Mouse (Mus musculus): Measurements from ENCODE around the gene Kif26b.

Kif26b gene

DNA sequence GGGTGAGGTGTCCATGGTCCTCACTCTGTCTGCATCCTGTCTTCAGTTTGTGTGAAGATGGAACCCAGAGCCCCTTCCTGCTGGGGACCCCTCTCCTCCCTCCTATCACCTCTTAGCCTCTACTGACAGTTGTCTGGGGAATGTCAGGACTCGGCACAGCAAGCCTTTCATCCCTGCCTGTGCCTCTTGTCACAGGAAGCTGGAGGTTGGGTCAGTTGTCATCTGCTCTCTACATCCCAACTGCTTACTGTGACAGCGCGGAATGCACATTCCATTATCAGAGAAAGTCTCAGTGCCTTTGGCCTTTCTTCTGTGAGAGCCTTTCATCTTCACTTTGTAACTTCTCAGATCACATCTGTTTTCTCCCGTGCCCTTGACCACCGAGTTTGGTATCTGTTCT lies 132.6 kb downstream of the Kif26b start:
- no peak for DNase-seq (ENCODE audit: low spot score in 2 of 2)

DNA sequence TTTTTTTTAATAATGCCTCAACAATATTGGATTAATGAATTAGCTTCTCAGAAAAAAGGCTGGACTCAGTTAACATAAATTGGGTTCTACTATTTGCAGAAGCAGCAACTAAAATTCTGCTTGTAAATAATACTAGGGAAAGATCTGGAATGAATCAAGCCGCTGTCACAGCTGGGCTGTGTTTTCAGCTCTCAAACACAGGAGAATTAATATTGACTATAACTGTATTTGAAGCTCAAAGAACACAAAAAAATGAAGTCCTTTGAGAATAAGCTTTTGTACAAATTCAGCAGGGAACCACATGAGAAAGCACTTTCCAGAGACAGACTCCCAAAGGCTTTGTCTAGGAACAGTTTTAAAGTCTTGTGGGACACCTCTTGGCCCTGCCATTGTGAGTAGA lies 134.6 kb downstream of the Kif26b start:
- no peak for DNase-seq (ENCODE audit: low spot score in 2 of 2)

DNA sequence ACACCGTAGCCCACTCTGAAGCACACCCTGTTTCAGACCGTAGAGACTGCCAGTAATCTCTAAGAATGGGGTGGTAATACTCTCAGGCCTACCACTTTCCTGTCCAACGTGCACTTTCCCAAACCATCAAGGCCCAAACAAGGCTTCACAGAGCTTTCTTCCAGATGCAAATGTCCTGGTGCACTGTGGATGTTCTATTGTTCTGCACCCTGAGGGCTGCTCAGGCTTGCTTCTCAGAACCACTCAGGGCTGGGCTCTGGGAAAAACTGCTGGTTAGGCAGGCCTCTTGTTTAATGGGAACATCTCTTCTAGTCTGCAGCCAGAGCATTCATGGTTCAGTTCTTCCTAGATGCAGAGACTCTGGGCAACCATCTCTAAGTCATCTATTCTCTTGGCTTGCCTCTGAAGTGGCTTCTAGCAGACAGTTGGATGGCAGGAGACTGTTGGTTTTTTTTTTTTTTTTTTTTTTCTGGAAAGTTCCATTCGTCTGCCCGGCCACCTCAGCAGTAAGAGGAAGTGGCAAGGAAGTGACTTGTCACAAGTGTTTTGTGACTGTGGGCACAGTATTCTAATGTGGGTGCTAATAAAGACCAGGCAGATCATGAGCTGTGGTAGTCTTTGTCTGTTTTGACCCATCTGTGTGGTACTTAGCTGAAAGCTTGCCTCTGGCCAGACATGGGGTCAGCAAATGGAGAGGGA lies 135.5 kb downstream of the Kif26b start:
- DNase-seq (ENCODE audit: low spot score in 2 of 2): no peak

DNA sequence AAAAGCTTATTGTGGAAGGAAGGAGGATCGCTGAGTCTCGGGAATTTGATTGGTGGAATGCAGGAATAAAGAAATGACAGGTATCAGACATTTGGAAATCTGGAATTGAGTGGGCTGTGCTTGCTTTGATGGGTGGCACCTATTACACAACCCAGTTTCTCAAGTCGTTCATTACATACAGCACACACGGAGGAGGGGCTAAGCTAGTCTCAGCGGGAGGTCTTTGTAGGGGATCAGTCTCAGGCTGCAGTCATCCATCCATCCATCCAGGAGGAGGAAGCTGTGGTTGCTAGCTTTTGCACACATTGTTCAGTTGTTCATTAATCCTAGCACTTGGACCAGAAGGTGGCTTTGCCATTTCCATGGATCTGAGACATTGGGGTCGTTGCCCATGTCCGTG lies 137.6 kb downstream of the Kif26b start:
- DNase-seq (ENCODE audit: low spot score in 2 of 2): no peak

DNA sequence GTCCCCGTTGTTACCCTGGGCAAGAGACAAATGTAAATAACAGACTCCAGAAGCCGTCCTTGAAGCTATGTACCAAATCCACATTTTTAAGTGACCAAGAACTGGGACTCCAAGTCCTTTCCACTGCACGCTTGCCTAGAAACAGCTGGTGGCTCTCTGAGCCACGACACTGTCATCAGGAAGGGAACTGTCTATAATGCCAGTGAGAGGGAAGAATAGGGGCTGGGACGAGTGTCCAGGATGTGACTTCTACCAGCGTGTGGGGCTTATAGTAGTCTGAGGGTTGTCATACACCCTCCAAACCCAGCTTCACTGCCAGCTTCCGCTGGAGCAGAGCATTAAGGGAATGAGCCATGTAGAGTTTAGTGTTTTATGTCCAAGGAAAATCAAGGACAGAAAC lies 138.9 kb downstream of the Kif26b start:
- no peak for DNase-seq (ENCODE audit: low spot score in 2 of 2)

DNA sequence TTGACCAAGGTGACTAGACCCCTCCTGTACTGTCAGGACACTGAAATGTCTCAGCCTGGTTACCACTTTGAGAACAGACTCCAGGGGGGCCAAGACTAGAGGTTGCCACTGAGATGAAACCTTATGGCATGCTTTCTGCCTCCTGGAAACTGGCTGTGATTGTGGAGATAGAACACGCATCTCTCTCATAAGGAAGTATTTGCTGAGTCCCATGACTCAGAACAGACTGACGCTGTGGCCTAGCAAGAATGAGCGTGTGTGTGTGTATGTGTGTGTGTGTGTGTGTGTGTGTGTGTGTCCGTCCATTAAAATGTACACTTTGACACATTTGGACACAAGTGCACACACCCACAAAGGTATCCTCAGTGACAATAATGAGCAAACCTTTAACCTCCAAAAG lies 140.0 kb downstream of the Kif26b start:
- no peak for DNase-seq (ENCODE audit: low spot score in 2 of 2)

DNA sequence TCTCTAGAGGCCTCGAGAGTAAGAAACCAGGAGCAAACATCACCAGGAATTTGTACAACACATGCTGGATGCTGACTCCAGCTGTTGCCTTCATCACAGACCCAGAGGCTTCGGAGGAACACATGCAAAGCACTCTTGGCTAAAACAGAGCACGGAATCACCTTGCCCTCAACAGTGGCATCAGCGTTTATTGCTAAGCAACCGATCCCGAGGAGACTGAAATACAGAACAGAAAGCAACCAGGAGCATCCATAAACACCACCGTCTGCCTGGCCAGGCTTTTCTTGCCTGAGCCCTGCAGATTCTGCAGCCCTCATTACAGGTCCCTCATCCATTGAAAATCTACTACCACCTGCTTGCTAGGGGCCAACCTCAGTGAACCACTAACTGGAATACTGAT lies 144.1 kb downstream of the Kif26b start:
- no peak for DNase-seq (ENCODE audit: low spot score in 2 of 2)

DNA sequence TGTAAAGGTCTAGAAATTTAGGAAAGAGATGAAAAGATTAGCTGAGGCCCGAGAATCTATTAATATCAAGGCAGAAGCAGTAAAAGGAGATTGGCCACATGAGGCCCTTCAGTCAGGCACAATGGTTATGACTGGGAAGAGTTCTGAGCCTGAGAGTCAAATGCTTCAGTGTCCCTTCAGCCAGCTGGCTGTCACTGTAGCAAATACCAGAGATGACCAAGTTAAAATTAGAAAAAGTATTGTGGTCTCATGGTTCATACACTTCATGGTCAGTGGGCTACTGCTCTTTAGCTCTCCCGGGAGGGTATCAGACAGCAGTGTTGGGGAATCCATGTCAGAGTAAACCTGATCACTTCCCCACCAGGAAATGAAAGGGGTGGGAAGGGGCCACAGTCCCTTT lies 144.6 kb downstream of the Kif26b start:
- DNase-seq (ENCODE audit: low spot score in 2 of 2): peak; percentile 6 to 13

DNA sequence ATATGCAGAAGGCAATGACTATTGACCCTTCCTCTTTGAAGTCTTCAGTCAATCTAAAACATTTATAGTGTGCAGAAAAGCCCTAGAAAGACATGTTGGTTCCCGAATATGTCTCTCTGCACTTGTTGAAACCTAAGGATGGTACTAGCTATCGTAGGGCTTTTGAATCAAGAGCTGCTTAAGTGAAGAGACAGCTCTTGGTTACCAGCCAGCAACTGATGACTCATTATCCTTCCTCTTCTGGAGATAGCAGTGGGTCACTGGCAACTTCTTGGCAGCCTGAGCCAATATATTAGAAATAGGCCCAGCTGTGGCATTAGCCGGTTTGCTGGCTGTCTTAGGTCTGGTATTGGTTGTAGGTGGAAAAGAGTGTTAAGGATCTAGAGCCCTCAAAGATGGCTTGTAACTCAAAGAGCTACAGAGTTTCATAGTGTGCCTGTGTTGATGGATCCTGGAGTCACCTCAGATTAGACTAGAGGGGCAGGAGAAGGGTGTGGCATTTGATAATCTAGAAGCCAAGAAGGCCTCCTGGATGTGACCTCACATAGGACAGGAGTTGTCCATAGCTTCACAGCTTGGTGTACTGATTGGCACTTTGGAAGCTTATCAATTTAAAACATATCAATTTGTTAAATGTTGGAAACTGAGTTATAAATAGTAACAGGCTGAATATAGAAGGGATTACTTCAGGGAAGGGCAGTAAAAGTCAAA lies 146.8 kb downstream of the Kif26b start:
- DNase-seq (ENCODE audit: low spot score in 2 of 2): peak; percentile 7

DNA sequence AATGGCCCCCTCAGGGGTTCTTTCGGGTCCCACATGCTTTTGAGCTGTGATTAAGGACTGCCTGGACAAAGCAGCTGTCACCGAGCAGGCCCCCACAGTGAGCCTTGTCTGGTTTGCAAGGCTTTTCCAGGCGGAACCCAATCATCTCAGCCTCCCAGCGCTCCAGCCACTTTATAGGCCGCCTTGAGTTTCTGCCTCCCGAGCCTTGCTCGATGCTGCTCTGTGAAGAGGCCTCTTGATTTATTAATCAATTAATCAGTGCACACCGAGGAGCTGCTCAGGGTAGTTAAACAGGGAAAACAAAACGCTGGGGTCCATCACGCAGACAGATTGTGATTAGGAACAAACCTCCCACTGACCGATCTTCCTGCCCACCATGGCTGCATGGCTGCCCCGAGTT lies 148.2 kb downstream of the Kif26b start:
- no peak for DNase-seq (ENCODE audit: low spot score in 2 of 2)

DNA sequence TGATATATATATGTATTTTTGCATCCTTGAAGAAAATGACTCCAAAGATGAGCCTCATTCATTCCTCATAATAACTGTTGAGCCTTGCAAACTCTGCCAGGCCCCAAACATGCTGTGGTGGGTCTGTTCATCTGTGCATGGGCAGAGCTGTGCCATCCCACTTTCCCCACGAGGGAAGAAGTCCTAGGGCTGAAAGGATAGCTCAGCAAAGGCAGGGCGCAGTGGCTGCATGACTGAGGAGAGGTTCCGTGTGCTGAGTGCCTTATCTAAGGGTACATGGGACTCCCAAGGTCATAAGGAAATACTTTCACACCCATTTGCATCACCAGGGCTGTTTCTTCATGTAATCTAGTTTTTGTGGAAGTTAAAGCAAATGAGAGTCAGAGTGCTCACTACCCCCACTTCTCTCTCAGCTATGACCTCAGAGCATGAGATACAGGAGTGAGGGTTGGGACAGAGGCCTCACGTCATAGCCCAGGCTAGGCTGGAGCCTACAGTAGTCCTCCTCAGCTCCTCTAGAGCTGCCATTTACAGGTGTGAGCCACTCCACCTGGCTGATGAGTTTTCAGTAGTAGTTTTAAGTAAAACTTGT lies 148.8 kb downstream of the Kif26b start:
- no peak for DNase-seq (ENCODE audit: low spot score in 2 of 2)

DNA sequence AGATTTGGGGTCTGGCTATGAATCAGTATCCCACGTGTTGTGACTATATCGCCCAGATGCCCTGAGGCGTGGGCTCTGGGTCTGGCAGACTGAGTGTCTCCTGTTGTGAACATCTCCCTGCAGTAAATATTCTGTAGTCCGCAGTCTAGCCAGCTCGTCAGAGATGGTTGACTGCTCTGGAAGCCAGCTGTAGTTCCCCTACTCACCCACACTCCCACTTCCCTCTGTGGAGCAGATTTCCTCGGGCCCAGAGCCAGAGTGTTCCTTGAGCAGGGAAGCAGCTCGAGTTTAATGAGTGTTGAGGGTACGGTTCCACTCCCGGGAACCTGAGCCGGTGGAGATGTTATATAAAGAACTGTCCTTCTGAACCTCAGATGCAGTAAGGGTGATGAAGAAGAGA lies 154.7 kb downstream of the Kif26b start:
- DNase-seq (ENCODE audit: low spot score in 2 of 2): no peak

DNA sequence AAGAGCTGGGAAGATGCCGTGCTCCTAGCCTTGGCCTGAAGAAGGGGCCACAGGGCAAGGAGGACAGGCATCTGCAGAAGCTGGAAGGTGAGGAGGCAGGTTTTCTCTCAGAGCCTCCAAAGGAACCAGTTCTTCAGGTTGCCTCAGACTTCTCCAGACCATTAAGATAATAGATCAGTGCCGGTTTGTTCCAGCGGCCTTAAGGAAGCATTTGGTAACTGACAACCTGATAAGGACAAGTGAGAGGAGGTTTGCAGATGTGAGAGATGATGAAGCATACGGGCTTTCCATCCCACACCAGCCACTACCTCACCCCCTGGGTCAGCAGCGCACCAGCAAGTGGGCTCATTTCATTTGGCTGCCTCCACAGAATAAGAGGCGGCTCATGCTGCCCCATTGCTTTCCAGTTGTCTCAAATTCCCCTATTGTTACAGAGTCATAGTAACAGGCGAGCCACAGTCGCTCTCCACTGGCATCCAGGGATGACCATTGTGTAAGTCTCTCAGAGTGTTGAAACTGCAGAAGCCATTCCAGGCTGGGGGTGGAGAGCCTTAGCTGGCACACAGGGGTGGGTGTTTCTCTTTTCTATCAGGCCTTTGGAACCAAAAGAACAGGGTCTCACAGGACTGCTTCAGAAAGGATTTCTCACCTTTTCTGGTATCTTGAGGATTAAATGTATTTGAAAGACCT lies 156.2 kb downstream of the Kif26b start:
- DNase-seq (ENCODE audit: low spot score in 2 of 2): no peak

DNA sequence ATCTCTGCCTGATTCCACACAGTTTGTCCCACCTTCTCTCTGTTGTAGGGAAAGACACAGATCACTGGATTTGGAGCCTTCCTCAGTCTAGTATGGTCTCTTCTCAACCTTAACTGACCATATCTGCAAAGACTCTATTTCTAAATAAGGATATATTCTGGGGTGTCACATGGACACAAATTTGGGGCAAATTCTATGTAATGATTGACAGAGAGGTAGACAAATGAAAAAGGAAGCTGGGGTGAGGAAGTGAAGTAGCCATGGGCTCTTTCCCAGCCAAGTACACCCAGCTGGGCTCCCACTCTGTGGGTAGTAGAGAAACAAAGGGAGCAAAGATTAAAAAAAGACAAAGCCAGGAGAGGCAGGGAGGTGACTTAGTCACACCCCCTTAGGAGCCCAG lies 158.0 kb downstream of the Kif26b start:
- no peak for DNase-seq (ENCODE audit: low spot score in 2 of 2)

DNA sequence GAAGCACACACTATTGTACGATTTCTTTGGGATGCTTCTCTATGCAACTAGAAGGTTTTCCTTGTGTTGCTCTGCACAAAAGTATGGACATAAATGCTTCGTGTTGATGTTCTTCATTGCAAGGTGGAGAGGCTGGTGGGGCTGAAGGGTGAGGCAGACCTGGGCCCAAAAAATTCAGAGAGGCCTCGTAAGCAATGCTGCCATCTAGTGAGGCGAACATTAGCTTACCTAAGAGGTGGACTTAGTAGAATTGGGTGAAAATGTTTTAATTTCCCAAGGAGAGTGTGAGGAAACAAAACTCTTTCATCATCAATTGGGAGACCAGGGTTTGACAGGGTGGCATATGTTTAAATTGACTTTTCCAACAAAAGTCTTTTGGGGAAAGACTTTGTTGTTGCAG lies 160.6 kb downstream of the Kif26b start:
- DNase-seq (ENCODE audit: low spot score in 2 of 2): no peak

DNA sequence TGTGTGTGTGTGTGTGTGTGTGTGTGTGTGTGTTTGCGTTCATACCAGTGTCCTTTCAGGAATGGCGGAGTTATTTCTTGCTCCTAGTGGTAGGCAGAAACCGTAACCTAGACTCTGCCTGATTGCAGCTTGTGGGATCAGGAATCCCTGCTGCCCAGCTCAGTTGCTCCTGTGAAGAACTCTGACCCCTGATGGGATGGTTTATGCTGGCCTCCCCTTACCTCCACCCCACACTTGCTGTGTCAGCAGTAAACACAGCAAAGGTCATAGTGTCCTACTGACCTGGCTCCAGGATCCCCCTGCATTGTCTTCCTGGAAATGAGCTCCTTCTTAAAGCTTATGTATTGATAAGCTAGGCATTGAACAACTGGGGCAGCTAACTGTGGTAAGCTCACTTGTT lies 162.8 kb downstream of the Kif26b start:
- DNase-seq (ENCODE audit: low spot score in 2 of 2): no peak

DNA sequence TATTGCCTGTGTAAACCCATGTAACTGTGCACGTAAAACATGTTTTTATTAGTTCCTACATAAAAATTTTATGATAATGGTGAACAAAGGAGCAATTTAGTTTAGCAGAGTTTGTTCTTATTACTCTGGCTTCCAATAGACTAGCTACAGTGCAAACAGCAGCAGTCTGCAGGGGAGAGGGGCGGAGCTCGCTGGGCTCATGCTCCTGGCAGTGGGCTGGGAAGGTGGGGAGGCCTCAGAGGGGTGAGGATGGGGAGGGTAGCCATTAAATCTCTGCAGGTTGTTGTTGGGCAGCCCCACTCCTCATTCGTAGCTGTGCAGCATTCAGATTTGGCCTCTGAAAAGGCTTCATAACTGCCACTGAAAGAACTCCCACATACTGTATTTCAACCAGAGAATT lies 171.2 kb downstream of the Kif26b start:
- no peak for DNase-seq (ENCODE audit: low spot score in 2 of 2)

DNA sequence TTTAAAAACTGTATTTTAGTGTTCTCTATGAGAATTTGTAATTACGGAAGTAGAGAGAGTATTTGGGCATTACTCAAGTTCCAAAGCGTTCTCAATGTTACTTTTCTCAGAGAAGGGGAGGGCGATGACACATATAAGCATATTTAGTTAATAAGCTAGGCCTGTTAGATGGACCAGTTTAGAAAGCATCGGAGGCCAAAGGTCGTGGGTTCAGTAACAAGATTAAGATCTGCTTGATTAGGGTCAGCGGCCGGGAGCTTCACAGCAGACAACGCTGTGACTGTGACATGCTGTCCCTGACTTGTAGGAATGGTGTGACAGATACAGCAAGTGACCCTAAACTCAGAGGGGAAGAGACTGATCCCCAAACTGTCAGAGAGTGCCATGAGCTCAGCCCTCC lies 174.6 kb downstream of the Kif26b start:
- no peak for DNase-seq (ENCODE audit: low spot score in 2 of 2)

DNA sequence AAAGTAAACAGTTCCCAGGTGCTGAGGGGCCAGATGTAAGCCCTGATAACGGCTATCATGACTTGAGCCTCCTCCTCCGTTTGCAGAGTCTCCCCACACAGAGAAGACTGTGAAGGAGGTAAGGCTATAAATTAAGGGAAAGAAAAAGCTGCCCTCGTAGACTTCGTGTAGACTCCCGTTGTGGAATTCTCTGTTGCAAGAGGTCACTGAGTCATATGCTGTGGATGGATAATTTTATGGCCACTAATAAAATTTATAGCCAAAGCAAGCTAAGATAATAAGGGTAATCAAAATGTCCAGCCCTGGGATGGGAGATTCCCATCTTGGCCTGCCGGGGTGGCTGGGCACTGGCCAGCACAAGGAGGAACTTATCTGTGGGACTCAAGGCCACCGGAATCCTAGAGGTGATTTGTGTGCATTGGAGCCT lies 179.0 kb downstream of the Kif26b start:
- DNase-seq (ENCODE audit: low spot score in 2 of 2): no peak

DNA sequence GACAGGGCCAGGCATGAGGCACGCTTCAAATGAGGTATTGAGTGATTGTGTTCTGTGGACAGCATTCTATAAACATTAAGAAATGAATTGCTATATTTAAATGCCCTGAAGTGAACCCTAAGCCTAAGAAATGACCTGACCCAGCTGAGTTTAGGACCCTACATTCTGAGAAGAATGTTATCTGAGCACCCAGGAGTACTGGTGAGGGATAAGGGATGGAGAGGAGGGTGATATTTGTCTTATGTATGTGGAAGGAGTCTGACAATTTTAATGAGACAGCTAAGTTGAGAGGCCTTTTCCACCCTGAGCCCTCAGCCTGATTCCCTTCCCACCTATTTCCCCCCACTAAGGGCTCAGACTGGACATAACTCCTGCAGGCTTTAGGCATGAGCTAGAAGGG lies 179.4 kb downstream of the Kif26b start:
- no peak for DNase-seq (ENCODE audit: low spot score in 2 of 2)

DNA sequence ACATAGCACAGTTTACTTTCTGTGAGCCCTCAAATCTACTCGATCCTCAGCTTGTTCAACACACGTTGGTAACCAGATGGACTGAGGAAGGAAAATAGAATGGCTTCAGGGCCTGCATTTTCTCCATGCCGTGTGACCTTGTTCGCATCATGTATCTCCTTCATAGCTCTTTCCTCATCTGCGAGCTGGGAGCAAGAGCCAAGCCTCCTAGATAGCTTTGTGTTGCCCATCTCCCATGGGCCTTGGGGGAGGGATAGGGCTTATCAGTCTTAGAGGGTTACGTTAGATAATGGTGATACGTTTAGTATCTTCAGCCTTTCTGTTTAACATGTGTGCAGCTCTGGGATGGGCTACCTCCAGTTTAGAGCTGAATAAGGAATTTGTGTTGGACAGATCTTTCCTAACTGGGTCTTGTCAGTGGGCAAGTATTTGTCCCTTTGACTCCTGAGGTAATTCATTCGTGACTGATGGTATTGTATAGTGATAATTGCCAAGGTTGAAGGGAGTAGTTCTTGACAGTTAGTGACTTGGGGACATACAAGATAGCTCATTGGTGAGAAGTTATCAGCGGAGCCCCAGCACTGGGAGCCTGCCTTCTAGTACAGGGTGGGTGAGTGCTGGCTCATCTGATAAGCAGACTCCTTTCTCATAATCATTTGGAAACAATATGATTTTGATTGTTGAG lies 183.4 kb downstream of the Kif26b start:
- no peak for DNase-seq (ENCODE audit: low spot score in 2 of 2)

DNA sequence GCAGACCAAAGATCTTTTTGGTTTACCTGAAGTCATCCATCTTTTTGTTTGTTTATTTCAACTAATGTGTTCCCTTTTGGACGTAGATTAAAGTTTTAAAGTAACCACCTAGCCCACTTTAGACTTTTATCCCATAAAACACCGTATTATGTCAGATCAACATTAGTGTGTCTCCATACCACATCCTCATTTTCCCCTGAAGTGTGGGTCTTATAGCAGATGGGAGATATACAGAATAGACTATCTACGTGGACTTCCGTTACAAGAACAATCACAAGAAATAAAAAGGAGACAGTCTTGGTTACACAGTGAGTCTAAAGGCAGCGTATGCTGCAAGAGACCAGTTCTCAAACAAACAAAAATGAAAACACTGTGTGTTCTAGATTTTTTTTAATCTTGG lies 185.3 kb downstream of the Kif26b start:
- DNase-seq (ENCODE audit: low spot score in 2 of 2): no peak
